Mouse (Mus musculus) liver, embryonic 14.5 days (tissue): ENCODE results near the gene Vmn1r231. TPM values are rescaled to one million over a fixed set of nuclear protein-coding genes. Genes with fewer than 3 reads are reported as not detected.

Source experiments
- ATAC-seq: fragments of 200-750 bp; cut with Nextera tagmentation; 2 replicates; pipeline ENCODE4 v1.8.0; 2017; ENCODE audit warnings: moderate number of reproducible peaks, mild to moderate bottlenecking, moderate library complexity; ENCODE audit not compliant: insufficient read depth
- DNase-seq, 3 experiments: peaks; one replicate each; pipeline ENCODE4 v3.0.0-alpha.2; 2012 to 2013; ENCODE audit warnings: low read depth in 3 of 3, low spot score in 3 of 3
- H3K27ac ChIP-seq: fragments of 300-500 bp; sonication (generic); 2 replicates; pipeline ENCODE4 v1.5.1; 2014; ENCODE audit warnings: moderate library complexity, mild to moderate bottlenecking, control low read depth, inconsistent platforms
- H3K27me3 ChIP-seq: fragments of 300-500 bp; sonication (generic); 2 replicates; pipeline ENCODE4 v1.6.1; 2014; ENCODE audit warnings: mild to moderate bottlenecking, low read length, moderate library complexity; ENCODE audit not compliant: control insufficient read depth, insufficient read depth
- H3K36me3 ChIP-seq: fragments of 300-500 bp; sonication (generic); replicated peaks from 2 replicates; pipeline ENCODE4 v1.6.1; 2014; ENCODE audit warnings: low read depth; ENCODE audit not compliant: control insufficient read depth, insufficient read depth
- H3K4me1 ChIP-seq, 2 experiments: fragments of 200-500 bp in 1 of 2; fragments of 300-500 bp in 1 of 2; sonication (generic) in 1 of 2; replicated peaks; 2 replicates each; pipeline ENCODE4 v1.6.1; 2012 to 2014; ENCODE audit warnings: antibody characterized with exemption in 1 of 2, inconsistent platforms in 1 of 2, low read length in 1 of 2; ENCODE audit not compliant: control insufficient read depth in 2 of 2, insufficient read depth in 2 of 2
- H3K4me2 ChIP-seq: fragments of 300-500 bp; sonication (generic); 2 replicates; pipeline ENCODE4 v1.6.1; 2014; ENCODE audit warnings: low read depth, mild to moderate bottlenecking, control low read depth, moderate library complexity
- H3K4me3 ChIP-seq, 2 experiments: fragments of 200-500 bp in 1 of 2; fragments of 300-500 bp in 1 of 2; sonication (generic) in 1 of 2; 2 replicates each; pipeline ENCODE4 v1.5.1; 2012 to 2014; ENCODE audit warnings: low read depth in 2 of 2, low read length in 2 of 2, mild to moderate bottlenecking in 2 of 2, control low read depth in 1 of 2, inconsistent platforms in 1 of 2, moderate library complexity in 1 of 2; ENCODE audit not compliant: insufficient read depth in 1 of 2
- H3K9ac ChIP-seq: fragments of 300-500 bp; sonication (generic); replicated peaks from 2 replicates; pipeline ENCODE4 v1.6.1; 2014; ENCODE audit warnings: mild to moderate bottlenecking, control low read depth, moderate library complexity
- H3K9me3 ChIP-seq: fragments of 300-500 bp; sonication (generic); 2 replicates; pipeline ENCODE4 v1.6.1; 2016; ENCODE audit warnings: low read length, mixed read lengths; ENCODE audit not compliant: control insufficient read depth
- CTCF ChIP-seq: IDR thresholded peaks from 2 replicates; pipeline ENCODE4 v1.5.1; 2016; ENCODE audit warnings: antibody characterized with exemption, low read depth, control low read depth
- EP300 ChIP-seq: IDR thresholded peaks from 2 replicates; pipeline ENCODE4 v1.6.1; 2016; ENCODE audit warnings: antibody characterized with exemption, low read depth
- WGBS: fragments of 180-500 bp; shearing (Covaris S2); extraction: QIAGEN DNeasy Blood & Tissue Kit; methylation state at CpG from one replicate; pipeline ENCODE4 v1.1.7; 2014; ENCODE audit not compliant: insufficient replicate concordance; 5-methylcytosine and 5-hydroxymethylcytosine counted together
- polyA plus RNA-seq, 2 experiments: library from polyadenylated mRNA; depleted of rRNA in 1 of 2; stranded (reverse) in 1 of 2; unstranded in 1 of 2; fragments of >200 nt; fragmentation: Nextera tagmentation in 1 of 2; extraction: Ambion mirVana in 1 of 2; gene quantifications; 2 replicates each; pipeline versions ENCODE4 v1.2.1 to v1.2.3; 2012 to 2014

Vmn1r231 gene
- polyA plus RNA-seq (2012; rRNA removed) = not detected in 2 replicates
- polyA plus RNA-seq (2014; fragmentation: Nextera tagmentation; extraction: Ambion mirVana) = not detected in 2 replicates

- WGBS = 28% methylated on average over 2 of the region's 2 CpGs
- Histone ChIP-seq H3K4me3 (no peak within 1 kb of the TSS), H3K36me3 (no peaks in the 10 kb centered on the region), H3K4me2 (no peak within 1 kb of the TSS), H3K4me1 (no peaks in the 10 kb centered on the region), H3K9ac (no peak within 1 kb of the TSS), H3K9me3 (no peaks in the 10 kb centered on the region), H3K27ac (no peak within 1 kb of the TSS), H3K27me3 (no peaks in the 10 kb centered on the region)
- DNase-seq (no peak), ATAC-seq (no peak)
- TF ChIP-seq CTCF = no peak
- no peak for TF ChIP-seq EP300
Observed at GRCm38 (mm10) chr17:20904991-20905390, at the start of gene Vmn1r231. Gene Vmn1r231, minus strand, starts transcription at chr17:20905091.

- H3K27ac ChIP-seq = no peak overlapping the region
- no peaks in the 10 kb centered on the region; the same call in 1 of the 2 replicates for H3K27me3 ChIP-seq
- no peak for TF ChIP-seq EP300
- no peak for TF ChIP-seq CTCF
- H3K9me3 ChIP-seq = no peaks in the 10 kb centered on the region
- H3K4me1 ChIP-seq = peaks cover 10 to 17% of the 10 kb centered on the region in 2 experiments
- ATAC-seq = no peak
- H3K4me3 ChIP-seq = peak overlapping the region; percentile 91 to 94
- DNase-seq = peak in 1 of 3 experiments; percentile 3
- peaks cover 3% of the 10 kb centered on the region; the same call in 1 of the 2 replicates for H3K36me3 ChIP-seq
- H3K9ac ChIP-seq = peak overlapping the region; percentile 87
- peak overlapping the region; percentile 90 for H3K4me2 ChIP-seq
Observed at GRCm38 (mm10) chr17:20946636-20947035, 41.7 kb upstream of the Vmn1r231 start.

GRCm38 (mm10) chr17:20946026-20946565, 41.2 kb upstream of the Vmn1r231 start:
- Histone ChIP-seq H3K27ac (peak overlapping the region; percentile 72), H3K4me2 (peak overlapping the region; percentile 90), H3K9ac (peak overlapping the region; percentile 87), H3K4me3 (peak overlapping the region; percentile 91 to 94), H3K9me3 (no peaks in the 10 kb centered on the region), H3K4me1 (peaks cover 10 to 17% of the 10 kb centered on the region in 2 experiments), H3K36me3 (0 out of 2 replicates have a peak, but pooled peaks cover under 1% of the 10 kb centered on the region), H3K27me3 (no peaks in the 10 kb centered on the region; the same call in 1 of the 2 replicates)
- under 1% methylated on average over 13 of the region's 13 CpGs for WGBS
- no peak for TF ChIP-seq EP300
- TF ChIP-seq CTCF = no peak
- DNase-seq (peak in 2 of 3 experiments; percentile 2 to 7), ATAC-seq (no peak)

- WGBS = under 1% methylated on average over 69 of the region's 69 CpGs
- H3K4me1 ChIP-seq = peaks cover 10 to 17% of the 10 kb centered on the region in 2 experiments
- TF ChIP-seq CTCF (0 out of 2 replicates have a peak, but pooled peaks have one; percentile 21), EP300 (peak; percentile 33; the same call in 1 of the 2 replicates)
- H3K36me3 ChIP-seq = no peaks in the 10 kb centered on the region
- peak within 1 kb of the TSS; percentile 80 for H3K27ac ChIP-seq
- no peaks in the 10 kb centered on the region for H3K9me3 ChIP-seq
- H3K4me2 ChIP-seq = peak within 1 kb of the TSS; percentile 90
- H3K4me3 ChIP-seq = peak within 1 kb of the TSS; percentile 91 to 94
- no peaks in the 10 kb centered on the region; the same call in 1 of the 2 replicates for H3K27me3 ChIP-seq
- peak; percentile 97 for ATAC-seq
- H3K9ac ChIP-seq = peak within 1 kb of the TSS; percentile 87
- DNase-seq = peak; percentile 99 to 100 (median 100)
Observed at GRCm38 (mm10) chr17:20944985-20945891, 40.3 kb upstream of the Vmn1r231 start, which contains the start of gene Ppp2r1a. Gene Ppp2r1a, plus strand, starts transcription at chr17:20945311.

- ATAC-seq = no peak
- Histone ChIP-seq H3K27me3 (no peaks in the 10 kb centered on the region; the same call in 1 of the 2 replicates), H3K4me1 (peaks cover 10 to 17% of the 10 kb centered on the region in 2 experiments), H3K27ac (peak overlapping the region; percentile 80), H3K9ac (peak overlapping the region; percentile 75), H3K9me3 (no peaks in the 10 kb centered on the region), H3K4me3 (peak overlapping the region; percentile 86 to 91), H3K4me2 (peak overlapping the region; percentile 87), H3K36me3 (no peaks in the 10 kb centered on the region)
- peak in 1 of 3 experiments; percentile 16 for DNase-seq
- TF ChIP-seq EP300 (no peak), CTCF (no peak)
- WGBS = 32% methylated on average over 3 of the region's 3 CpGs
Observed at GRCm38 (mm10) chr17:20944226-20944625, 39.3 kb upstream of the Vmn1r231 start.
